Mouse (Mus musculus): Measurements from ENCODE around the gene Rtp1.

Gene Rtp1

DNA sequence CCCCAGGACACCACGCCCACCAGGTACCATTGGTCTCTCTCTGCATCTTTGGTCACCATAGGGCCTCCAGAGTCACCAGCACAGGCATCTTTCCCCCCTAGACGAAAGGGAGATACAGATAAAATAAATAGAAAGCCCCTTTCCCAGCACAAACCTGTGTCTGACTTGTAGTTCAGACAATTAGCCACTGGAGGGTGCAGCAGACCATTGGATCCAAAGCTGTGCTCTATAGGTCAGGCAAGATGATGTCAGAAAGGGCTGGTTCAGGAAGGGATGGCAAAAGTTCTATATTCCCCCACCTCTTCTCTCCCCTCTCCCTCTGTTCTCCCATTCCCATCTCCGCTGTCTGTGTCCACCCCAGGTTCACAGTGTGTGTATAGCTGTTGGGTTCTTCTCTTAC is 23.5 kb downstream of the Rtp1 start:
- ATAC-seq (ENCODE audit: insufficient number of reproducible peaks, low FRiP score, low TSS enrichment): no peak

DNA sequence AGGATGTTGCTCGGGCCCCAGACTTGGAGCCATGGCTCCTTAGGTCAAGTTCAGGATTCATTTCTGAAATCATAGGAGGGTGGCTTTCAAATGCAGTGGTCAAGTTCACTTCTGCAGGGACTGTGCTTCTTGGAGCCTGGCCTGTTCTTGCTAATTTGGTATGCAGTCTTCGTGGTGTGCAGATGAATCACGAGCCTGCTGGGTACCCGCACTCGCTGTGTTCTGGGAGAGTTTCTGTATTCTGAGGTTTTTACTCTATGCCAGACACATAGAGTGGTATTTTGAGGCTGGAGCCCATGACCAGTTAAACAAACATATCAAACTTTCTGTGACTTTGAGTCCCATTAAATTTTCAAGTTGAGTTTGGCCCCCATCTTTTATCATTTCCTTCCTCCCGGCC is 25.4 kb downstream of the Rtp1 start:
- no peak for ATAC-seq (ENCODE audit: insufficient number of reproducible peaks, low FRiP score, low TSS enrichment)

DNA sequence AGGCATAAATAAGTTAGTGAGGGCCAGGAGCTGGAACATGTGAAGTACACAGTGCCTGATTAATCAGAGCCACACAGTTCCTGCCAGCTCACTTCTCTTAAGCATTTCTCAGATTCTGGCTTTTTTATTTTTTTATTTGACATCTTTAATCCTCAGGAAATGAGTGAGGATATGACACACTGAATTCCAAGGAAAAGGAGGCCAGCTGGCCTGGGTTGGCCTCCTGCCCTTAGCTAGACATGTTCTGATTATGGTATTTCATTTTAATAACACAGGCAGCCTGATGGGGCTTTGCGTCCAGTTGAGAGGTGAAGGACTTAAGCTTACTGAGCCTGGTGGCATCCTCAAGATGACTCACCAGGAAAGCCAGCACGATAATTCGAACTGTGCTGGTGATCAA is 27.6 kb downstream of the Rtp1 start:
- ATAC-seq (ENCODE audit: insufficient number of reproducible peaks, low FRiP score, low TSS enrichment): 0 out of 2 replicates have a peak, but pooled peaks have one; percentile 32

DNA sequence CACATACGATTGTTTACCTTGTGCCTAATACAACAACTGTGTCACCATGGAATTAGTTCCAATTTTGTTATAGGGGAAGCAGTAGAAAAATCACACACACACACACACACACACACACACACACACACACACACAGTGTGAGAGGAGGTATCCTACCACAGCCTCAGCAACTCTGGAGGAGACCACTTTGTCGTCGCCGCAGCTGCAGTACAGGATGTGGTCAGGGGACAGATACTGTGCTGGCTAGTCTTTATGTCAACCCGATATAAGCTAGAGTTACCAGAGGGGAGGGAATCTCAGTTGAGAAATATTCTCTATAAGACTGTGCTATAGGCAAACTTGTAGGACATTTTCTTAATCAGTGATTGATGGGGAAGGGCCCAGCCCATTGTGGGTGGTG is 28.4 kb downstream of the Rtp1 start:
- ATAC-seq (ENCODE audit: insufficient number of reproducible peaks, low FRiP score, low TSS enrichment): no peak

DNA sequence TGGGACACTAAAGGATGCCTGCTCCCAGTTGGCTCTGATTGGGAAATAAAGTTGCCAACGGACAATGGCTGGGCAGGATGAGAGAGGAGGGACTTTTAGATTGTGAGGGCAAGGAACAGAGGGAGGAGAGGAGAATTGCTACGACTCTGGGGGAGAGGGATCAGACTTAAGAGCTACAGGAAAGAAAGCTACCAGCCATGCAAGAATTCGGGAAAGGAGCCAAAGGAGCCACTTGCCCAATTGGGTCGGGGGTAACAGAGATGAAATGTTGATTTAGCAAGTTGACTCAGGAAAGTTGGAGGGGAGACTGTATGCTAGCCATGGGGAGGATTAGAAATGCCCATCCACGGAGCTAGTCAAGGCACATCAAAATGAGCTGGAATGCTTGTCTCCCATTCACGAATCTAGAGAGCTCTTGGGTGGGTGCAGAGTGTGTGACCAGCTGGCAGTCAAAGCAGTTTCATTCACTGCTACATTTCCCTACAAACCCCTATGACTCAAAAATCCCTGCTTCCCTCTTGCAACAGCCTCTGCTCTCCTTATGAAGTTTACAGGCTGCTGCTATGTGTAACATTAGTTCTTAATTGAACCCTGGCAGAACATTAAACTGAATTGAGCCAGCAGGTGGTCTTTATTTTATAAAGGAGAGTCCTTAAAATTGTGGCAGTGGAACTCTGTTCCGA is 30.1 kb downstream of the Rtp1 start:
- no peak for ATAC-seq (ENCODE audit: insufficient number of reproducible peaks, low FRiP score, low TSS enrichment)

DNA sequence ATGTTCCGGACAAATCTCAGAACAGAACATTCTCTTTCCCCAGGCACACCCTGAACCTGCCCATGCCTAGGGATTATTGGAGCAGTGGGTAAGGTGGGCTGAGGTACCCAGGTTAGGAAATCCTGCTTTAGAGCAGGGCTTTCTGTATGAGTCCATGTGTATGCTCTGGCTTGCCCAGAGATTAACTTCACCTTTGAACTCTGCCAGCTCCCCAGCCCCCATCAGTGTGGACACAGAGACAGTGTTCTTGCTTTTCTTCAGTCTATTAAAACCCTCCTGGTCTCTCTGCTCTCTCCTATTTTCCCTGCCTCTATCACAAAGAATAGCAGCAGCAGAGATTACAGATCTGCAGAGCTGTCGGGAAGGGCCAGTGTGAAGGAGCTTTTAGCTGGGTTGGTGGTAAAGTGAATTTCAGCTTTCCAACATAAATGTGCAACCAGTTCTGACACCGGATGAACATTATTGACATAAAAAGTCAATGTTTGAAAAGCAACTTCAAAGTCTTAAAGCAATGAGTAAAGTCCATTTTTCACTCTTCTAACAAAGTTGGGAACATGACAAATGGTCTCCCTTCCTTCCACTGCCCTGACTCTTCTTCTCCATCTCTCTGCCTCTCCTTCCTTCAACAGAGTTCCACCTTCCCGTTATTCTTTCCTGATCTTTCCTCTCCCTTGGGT is 34.9 kb downstream of the Rtp1 start:
- no peak for ATAC-seq (ENCODE audit: insufficient number of reproducible peaks, low FRiP score, low TSS enrichment)

DNA sequence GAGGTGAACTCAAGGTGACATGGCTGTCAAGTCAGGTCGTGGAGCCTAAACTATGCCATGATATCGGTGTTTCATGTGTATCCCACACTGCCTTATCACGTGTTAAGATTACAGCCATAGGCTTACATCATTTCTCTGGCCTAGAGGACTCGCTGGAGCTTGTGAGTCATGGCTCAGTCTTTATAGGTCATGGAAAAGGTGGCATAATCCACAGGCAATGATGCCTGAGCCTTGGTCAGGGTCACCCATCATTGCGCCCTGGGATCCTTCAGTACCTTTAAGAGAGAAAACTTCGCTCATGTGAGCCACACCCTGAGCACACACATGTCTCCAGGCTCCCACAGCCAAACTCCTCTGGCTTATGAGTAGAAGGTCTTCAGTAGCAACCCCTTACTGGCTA is 42.6 kb downstream of the Rtp1 start:
- no peak for ATAC-seq (ENCODE audit: insufficient number of reproducible peaks, low FRiP score, low TSS enrichment)

DNA sequence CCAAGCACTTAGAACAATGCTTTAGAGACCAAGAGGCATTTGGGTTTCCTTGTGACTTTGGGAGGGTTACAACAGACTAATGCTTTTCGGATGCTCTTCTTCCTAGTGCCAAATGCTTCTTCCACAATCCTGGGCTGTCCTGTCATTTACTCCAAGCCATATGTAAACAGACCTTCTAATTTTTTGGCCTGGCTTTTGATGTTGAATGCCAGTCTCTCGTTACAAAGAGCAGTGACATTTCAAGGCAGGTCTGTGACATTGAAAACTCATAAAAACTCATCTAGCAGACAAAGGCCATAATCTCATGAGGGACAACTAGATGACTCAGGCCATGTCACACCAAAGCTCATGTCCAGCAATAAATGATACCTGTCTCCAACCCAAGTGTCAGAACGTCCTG is 43.1 kb downstream of the Rtp1 start:
- no peak for ATAC-seq (ENCODE audit: insufficient number of reproducible peaks, low FRiP score, low TSS enrichment)

DNA sequence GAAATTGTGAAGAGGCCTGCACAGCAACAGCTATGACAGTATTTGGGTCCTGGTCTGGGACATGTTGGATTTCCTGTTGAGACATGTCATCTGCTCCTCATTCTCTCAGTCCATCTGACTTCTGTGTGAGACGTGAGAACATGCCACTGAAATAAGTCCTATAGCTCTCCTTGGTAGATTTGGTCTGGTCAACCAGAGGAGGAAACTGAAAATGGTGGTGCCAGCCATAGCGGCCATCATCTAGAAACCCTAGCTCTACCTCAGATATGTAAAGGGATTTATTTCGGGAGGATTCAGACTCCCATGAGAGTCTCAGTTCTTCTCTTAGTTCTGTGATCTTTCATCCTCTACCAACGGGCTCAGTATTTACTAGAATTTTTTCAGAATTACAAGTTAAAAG is 46.7 kb downstream of the Rtp1 start:
- ATAC-seq (ENCODE audit: insufficient number of reproducible peaks, low FRiP score, low TSS enrichment): no peak

DNA sequence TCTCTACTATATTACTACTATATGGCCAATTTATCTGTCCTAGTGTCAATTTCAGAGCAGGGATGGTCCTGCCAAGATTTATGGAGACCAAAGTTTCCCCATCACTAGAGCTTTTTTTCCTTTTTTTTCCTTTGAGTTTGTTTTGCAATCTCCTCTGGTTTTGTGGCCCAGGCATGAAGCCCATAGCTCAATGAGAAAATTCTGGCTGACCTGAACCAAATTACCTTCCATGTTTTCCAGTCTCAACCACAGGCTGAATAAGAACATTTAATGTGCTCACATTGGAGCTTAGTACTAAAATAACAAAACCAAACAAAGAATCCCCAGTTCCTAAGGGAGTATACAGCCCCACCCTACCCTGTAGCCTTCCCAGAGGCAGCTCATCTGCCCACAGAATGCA is 47.7 kb downstream of the Rtp1 start:
- no peak for ATAC-seq (ENCODE audit: insufficient number of reproducible peaks, low FRiP score, low TSS enrichment)

DNA sequence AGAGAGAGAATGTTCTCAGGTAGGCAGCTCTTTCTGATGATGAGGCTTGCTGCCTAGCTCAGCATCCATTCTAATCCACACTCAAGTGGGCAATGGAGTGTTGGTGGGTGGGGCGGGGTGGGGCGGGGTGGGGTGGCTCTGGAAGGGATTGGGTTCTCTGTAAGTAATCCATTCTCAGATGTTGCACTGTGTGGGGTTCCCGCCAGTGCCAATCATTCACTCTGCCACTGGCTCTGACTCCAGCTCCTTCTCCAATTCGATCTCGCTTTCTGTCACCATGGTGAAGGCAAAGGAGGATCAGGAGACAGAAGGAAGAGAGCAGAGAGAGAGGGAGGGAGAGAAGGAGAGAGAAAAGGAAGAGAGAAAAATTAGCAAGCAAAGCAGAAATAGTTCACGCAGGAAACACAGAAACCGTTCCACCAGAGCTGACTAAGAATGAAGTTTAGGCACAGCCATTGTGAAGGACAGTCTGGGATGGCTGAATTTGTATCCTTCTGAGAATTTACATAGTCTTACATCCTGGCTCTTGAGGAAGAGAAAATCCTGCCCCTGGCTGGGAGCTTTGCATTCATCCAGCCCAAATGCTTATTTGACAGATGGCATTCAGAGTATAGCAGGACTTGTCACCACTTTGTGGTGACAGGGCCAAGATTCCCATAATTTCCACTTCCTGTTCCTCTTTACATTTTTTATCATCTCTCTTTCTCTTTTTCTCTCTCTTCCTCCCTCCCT is 51.1 kb downstream of the Rtp1 start:
- no peak for ATAC-seq (ENCODE audit: insufficient number of reproducible peaks, low FRiP score, low TSS enrichment)

DNA sequence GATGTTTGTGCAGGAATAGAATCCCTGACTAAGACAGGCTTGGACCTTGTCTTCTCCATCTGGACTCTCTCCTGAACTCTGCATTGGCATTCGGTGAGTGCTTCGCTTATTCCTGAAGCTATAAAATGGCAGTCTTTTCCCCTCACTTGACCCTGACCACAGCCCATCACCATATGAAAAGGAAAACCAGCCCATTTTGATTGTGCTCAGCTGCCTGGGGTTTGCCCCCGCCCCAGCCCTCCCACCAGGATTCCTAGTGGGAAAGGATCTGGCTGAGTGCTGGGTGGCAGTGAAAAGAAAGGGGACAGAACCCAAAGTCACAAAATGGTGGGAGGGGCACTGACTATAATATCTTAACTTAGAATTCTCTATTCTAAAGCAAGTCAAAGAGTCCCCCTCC is 53.3 kb downstream of the Rtp1 start:
- ATAC-seq (ENCODE audit: insufficient number of reproducible peaks, low FRiP score, low TSS enrichment): no peak

DNA sequence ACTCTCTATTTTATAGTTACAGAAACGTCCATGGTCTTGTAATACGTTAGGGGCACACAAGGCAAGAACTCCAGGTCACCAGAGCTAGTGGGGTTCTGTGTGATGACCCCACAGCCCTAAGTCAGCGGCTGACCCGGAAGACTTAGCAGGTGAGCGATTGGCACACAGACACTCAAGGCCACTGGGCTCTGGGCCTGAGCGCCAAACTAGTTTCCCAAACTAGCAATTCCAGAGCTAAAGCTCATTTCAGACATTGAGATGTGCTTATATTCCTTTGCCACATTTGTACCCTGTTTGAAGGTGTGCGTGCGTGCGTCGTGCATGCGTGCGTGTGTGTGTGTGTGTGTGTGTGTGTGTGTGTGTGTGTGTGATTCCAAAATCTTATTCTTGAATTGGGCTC is 53.9 kb downstream of the Rtp1 start:
- ATAC-seq (ENCODE audit: insufficient number of reproducible peaks, low FRiP score, low TSS enrichment): no peak

DNA sequence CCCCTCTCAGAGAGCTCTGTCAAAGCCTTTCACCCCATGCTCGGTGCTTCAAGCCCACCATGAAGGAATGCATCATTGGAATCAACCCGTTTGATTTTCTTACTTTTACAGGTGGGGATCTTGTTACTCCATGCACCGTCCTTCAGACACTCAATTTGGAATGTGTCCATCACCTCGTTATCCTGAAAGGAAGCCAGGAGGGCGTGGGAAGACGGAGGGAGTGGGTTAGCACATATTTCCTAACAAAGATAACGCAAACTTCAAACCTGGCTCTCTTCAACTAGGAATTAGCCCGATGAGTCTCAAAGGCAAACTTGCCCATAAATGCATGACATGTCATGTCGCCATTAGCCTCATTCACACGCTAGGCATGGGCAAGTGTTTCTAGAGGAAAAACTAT is 54.4 kb downstream of the Rtp1 start:
- no peak for ATAC-seq (ENCODE audit: insufficient number of reproducible peaks, low FRiP score, low TSS enrichment)

All from cerebellum, adult (tissue).